24 mouse cellular contexts compared by ENCODE assay signal in genomic region chr6:146396253-146396652, GRCm38 (mm10).
DNase-seq lines count a peak whose midpoint lies in the region; ATAC-seq and TF ChIP-seq lines count a peak whose summit lies in the region.
"Had no signal": no experiment of that assay in that cellular context is flagged by ENCODE, and none has a peak within 500 bp of the region (broad histone marks: within the 10 kb centered on the region; RNA-seq: fewer than 3 reads in every experiment).

No protein-coding gene starts in this region.

- no peak overlapping the region for H3K9ac ChIP-seq in forebrain, embryonic 11.5 days (ENCODE audit: low read length)
- no peak overlapping the region for H3K9ac ChIP-seq in forebrain, embryonic 13.5 days
- H3K9ac ChIP-seq in limb, embryonic 14.5 days (ENCODE audit: low read depth, low read length, severe bottlenecking) = no peak overlapping the region
- H3K9ac ChIP-seq: embryonic facial prominence, embryonic 13.5 days; embryonic facial prominence, embryonic 15.5 days; forebrain, embryonic 12.5 days; forebrain, embryonic 15.5 days; forebrain, postnatal 0 days had no signal

- TF ChIP-seq CTCF in embryonic fibroblast, embryonic 13.5 days (IDR thresholded peaks at IDR 0.05; ENCODE audit: borderline replicate concordance, insufficient read depth, low read length) = no peak

- no peak overlapping the region for H3K4me2 ChIP-seq in forebrain, embryonic 11.5 days (ENCODE audit: low read depth, low read length, severe bottlenecking)
- H3K4me2 ChIP-seq in forebrain, embryonic 13.5 days = no peak overlapping the region
- H3K4me2 ChIP-seq in limb, embryonic 14.5 days (replicated peaks; ENCODE audit: low read depth, low read length, severe bottlenecking) = no peak overlapping the region
- H3K4me2 ChIP-seq: embryonic facial prominence, embryonic 13.5 days; embryonic facial prominence, embryonic 15.5 days; forebrain, embryonic 12.5 days; forebrain, embryonic 15.5 days had no signal

- 95% methylated on average over 5 of the region's 5 CpGs for WGBS in forebrain, embryonic 11.5 days
- WGBS in forebrain, embryonic 13.5 days = 93% methylated on average over 5 of the region's 5 CpGs
- 41% methylated on average over 5 of the region's 5 CpGs for WGBS in limb, embryonic 14.5 days

- H3K4me1 ChIP-seq in forebrain, embryonic 11.5 days (replicated peaks; ENCODE audit: control insufficient read depth, insufficient read depth, low read length) = no peaks in the 10 kb centered on the region
- no peaks in the 10 kb centered on the region for H3K4me1 ChIP-seq in forebrain, embryonic 13.5 days
- peaks cover 4% of the 10 kb centered on the region; the same call in 1 of the 2 replicates for H3K4me1 ChIP-seq in embryonic fibroblast, embryonic 13.5 days (ENCODE audit: control insufficient read depth, insufficient read depth, low read length)
- H3K4me1 ChIP-seq in limb, embryonic 14.5 days (ENCODE audit: control insufficient read depth, insufficient read depth, low read length) = 0 out of 2 replicates have a peak, but pooled peaks cover 10% of the 10 kb centered on the region
- H3K4me1 ChIP-seq: embryonic facial prominence, embryonic 15.5 days; forebrain, embryonic 12.5 days; forebrain, embryonic 15.5 days had no signal

- ATAC-seq in forebrain, embryonic 11.5 days (replicated peaks; ENCODE audit: low FRiP score) = no peak
- no peak for ATAC-seq in forebrain, embryonic 13.5 days
- no peak for ATAC-seq in limb, embryonic 14.5 days (ENCODE audit: low FRiP score, low read depth)
- ATAC-seq: activated CD4-positive, CD25-positive, alpha-beta regulatory T cell, adult 4 months; CD4-positive, CD25-positive, alpha-beta regulatory T cell, adult 4 months; forebrain, embryonic 15.5 days; forebrain, postnatal 0 days; Patski had no signal

- H3K9me3 ChIP-seq in forebrain, embryonic 11.5 days (ENCODE audit: control insufficient read depth, low read length) = no peaks in the 10 kb centered on the region
- no peaks in the 10 kb centered on the region for H3K9me3 ChIP-seq in forebrain, embryonic 13.5 days (replicated peaks)
- H3K9me3 ChIP-seq in limb, embryonic 14.5 days (ENCODE audit: control insufficient read depth, low read length) = peaks cover 2% of the 10 kb centered on the region; the same call in 1 of the 2 replicates
- H3K9me3 ChIP-seq: embryonic facial prominence, embryonic 13.5 days; embryonic facial prominence, embryonic 15.5 days; forebrain, embryonic 12.5 days; forebrain, embryonic 15.5 days had no signal

- H3K27ac ChIP-seq in forebrain, embryonic 11.5 days (ENCODE audit: low read depth, low read length) = no peak overlapping the region
- H3K27ac ChIP-seq in forebrain, embryonic 13.5 days = no peak overlapping the region
- peak overlapping the region; percentile 66 for H3K27ac ChIP-seq in embryonic fibroblast, embryonic 13.5 days (ENCODE audit: insufficient read depth, low read length)
- no peak overlapping the region for H3K27ac ChIP-seq in limb, embryonic 14.5 days (replicated peaks; ENCODE audit: low read depth, low read length)
- H3K27ac ChIP-seq: embryonic facial prominence, embryonic 13.5 days; embryonic facial prominence, embryonic 15.5 days; forebrain, embryonic 12.5 days; forebrain, embryonic 15.5 days had no signal

- no peaks in the 10 kb centered on the region for H3K27me3 ChIP-seq in forebrain, embryonic 11.5 days (ENCODE audit: control insufficient read depth, insufficient read depth, low read length)
- no peaks in the 10 kb centered on the region for H3K27me3 ChIP-seq in forebrain, embryonic 13.5 days
- H3K27me3 ChIP-seq in limb, embryonic 14.5 days (ENCODE audit: control insufficient read depth, insufficient read depth, low read length) = no peaks in the 10 kb centered on the region
- H3K27me3 ChIP-seq: CH12.LX; embryonic facial prominence, embryonic 13.5 days; embryonic facial prominence, embryonic 15.5 days; forebrain, embryonic 12.5 days; forebrain, embryonic 15.5 days; Patski had no signal

- no peak overlapping the region for H3K4me3 ChIP-seq in forebrain, embryonic 11.5 days (ENCODE audit: low read depth, low read length)
- H3K4me3 ChIP-seq in forebrain, embryonic 13.5 days = no peak overlapping the region
- no peak overlapping the region for H3K4me3 ChIP-seq in embryonic fibroblast, embryonic 13.5 days (ENCODE audit: insufficient read depth, low read length)
- no peak overlapping the region for H3K4me3 ChIP-seq in limb, embryonic 14.5 days (replicated peaks; ENCODE audit: low read length)
- H3K4me3 ChIP-seq: embryonic facial prominence, embryonic 13.5 days; embryonic facial prominence, embryonic 15.5 days; forebrain, embryonic 12.5 days; forebrain, embryonic 15.5 days had no signal

- TF ChIP-seq POLR2A in embryonic fibroblast, embryonic 13.5 days (IDR thresholded peaks at IDR 0.05; ENCODE audit: low read depth, low read length) = no peak
- no peak for TF ChIP-seq POLR2A in limb, embryonic 14.5 days (IDR thresholded peaks at IDR 0.05; ENCODE audit: borderline replicate concordance, extremely low read depth, insufficient read depth, insufficient read length)

- H3K36me3 ChIP-seq in forebrain, embryonic 11.5 days (ENCODE audit: control insufficient read depth, insufficient read depth, low read length) = no peaks in the 10 kb centered on the region
- H3K36me3 ChIP-seq in forebrain, embryonic 13.5 days (ENCODE audit: poor library complexity, severe bottlenecking) = no peaks in the 10 kb centered on the region
- H3K36me3 ChIP-seq in limb, embryonic 14.5 days (ENCODE audit: control insufficient read depth, insufficient read depth, low read length) = no peaks in the 10 kb centered on the region
- H3K36me3 ChIP-seq: embryonic facial prominence, embryonic 13.5 days; embryonic facial prominence, embryonic 15.5 days; forebrain, embryonic 12.5 days; forebrain, embryonic 15.5 days had no signal

- DNase-seq in forebrain, embryonic 11.5 days (ENCODE audit: low spot score) = peak; percentile 34
- peak; percentile 56 for DNase-seq in limb, embryonic 14.5 days (ENCODE audit: low spot score)
- no peak for DNase-seq in left cerebral cortex, adult 9 months (ENCODE audit: low spot score in 2 of 2)
- DNase-seq: adrenal gland, adult 8-10 months; adrenal gland, postnatal 14 days; adrenal gland, postnatal 36 days; B cell, adult 2 months; cerebellum, adult 11-12 months; cerebellum, adult 2 months; cerebellum, adult 9-11 months; cerebellum, postnatal 14 days; cerebellum, postnatal 36 days; embryo, embryonic 11 days; forebrain, postnatal 0 days had no signal

Comparison
In these comparisons a context has a peak if more than half of its experiments do, and no peak if none do; other contexts are left out.
1. DNase-seq: peak in forebrain, embryonic 11.5 days (single experiment) and limb, embryonic 14.5 days (single experiment); none in left cerebral cortex, adult 9 months (0 of 2).